ENCODE assay signal across 13 mouse cellular contexts in the genomic region with DNA sequence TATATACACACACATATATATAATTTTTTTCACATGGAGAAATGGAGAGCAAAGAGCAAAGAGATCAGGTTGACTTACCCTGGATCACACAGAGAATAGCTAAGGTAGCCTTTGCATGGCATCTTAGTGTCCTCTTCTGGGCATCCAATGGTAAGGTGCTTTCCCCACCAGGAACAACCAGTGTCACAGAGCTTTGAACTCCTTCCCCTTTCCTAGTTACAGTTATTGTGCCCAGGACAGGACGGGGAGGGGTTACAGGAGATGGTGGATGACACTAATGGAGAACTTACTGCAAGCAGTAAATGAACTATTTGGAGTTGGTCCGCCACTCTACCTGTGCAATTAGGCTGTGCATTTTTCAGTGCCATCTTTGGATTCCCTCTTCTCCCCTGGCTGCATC.
"Had no signal": no experiment of that assay in that cellular context is flagged by ENCODE, and none has a peak within 500 bp of the region (broad histone marks: within the 10 kb centered on the region; RNA-seq: fewer than 3 reads in every experiment).

No protein-coding gene starts in this region.

- DNase-seq: gastrocnemius, postnatal 14 days; gastrocnemius, postnatal 36 days; heart, adult 2 months; kidney, adult 18-20 months; kidney, adult 8-10 months; kidney, postnatal 10 days; kidney, postnatal 25 days; kidney, postnatal 4 days; liver; liver, embryonic 13.5 days had no signal

- ATAC-seq: hindbrain, postnatal 0 days; intestine, embryonic 15.5 days; intestine, postnatal 0 days had no signal
